Mouse (Mus musculus): Measurements from ENCODE around the gene Rnpepl1. TPM values are rescaled to one million over a fixed set of nuclear protein-coding genes. Genes with fewer than 3 reads are reported as not detected.

Rnpepl1 gene
- total RNA-seq, 2 experiments from 2014 or later = 58.2 to 80.9 TPM

DNA sequence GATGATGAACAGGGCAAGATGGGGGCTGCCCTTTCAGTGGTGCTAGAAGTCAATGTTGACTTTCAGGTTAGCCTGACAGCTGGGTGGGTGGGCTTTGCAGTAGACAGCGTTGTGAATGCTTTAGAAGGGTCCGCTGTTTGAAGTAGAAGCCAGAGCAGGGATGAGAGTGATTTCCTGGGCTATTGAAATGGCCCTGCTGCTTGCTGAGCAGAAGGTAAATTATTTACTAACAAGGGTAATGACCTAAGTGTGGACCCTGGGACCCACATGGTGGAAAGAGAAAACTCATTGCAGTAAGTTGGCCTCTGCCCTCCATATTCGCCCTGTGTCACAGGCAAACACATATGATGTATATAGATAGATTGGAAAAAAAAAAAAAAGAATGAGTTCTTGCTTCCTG is 25.9 kb downstream of the Rnpepl1 start:
- DNase-seq (ENCODE audit: low spot score in 2 of 2) = no peak

DNA sequence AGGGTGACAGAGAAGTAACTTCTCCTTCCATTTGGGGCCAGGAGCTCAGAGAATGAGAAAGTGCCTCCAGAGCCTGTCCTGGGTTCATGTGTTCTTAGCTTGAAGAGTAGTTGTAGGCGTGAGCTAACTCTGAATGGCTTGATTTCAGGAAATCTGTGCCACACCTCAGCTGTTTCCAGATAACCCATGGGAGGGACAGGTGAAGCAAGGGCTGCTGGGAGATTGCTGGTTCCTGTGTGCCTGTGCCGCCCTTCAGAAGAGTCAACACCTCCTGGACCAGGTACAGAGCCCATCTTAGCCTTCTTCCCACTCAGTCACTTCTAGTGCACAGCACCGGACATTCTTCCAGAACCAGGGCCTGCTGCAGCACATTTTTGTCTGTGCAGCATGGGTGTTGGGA is 27.2 kb downstream of the Rnpepl1 start:
- no peak for DNase-seq (ENCODE audit: low spot score in 2 of 2)

DNA sequence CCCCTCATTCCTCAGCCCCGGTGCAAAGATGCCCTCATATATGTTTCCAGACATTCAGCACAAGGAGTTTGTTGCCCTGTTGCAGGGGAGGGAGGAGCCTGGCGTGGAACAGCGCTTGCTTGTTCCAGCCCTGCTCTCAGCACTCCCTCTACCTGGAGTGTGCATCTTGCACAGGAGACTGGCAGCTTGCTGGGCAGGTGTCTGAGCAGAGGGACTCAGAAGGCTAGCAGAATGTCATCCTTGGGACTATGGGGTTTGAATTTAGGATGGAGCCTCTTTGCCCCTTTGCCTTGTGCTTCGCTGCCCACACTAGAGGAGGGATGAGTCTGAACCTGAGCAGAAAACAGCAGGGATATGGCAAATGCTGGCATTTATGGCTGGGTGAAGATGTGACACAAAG is 29.2 kb downstream of the Rnpepl1 start:
- DNase-seq (ENCODE audit: low spot score in 2 of 2) = no peak

DNA sequence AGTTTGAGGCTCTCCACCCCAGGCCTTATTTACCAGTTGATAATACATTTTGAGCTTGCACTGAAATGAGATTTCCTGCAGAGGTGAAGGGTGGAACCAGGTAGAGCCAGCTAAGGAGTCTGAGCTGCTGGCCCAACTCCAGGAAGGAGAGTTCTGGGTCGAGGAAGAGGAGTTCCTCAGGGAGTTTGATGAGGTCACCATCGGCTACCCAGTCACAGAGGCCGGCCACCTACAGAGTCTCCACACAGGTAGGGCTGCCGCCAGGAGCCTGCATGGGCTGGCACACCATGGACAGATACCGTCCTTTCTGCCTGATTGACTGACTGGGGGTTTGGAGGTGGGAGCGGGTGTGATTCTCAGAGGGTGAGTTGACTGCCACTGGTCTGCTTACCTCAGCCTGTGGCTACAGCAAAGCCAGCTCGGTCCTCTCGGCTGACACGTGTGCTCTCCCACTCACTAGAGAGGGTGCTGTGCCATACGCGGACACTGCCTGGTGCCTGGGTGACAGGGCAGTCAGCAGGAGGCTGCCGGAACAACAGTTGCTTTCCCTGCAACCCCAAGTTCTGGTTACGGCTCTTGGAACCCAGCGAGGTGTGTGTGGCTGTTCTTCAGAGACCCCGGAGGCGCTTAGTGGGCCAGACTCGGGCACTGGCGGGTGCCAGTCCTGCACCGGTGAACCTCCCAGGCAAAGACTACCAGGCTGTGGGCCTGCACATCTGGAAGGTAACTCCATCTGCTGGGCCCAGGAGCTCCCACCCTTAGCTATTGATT is 32.8 kb downstream of the Rnpepl1 start:
- no peak for DNase-seq (ENCODE audit: low spot score in 2 of 2)

DNA sequence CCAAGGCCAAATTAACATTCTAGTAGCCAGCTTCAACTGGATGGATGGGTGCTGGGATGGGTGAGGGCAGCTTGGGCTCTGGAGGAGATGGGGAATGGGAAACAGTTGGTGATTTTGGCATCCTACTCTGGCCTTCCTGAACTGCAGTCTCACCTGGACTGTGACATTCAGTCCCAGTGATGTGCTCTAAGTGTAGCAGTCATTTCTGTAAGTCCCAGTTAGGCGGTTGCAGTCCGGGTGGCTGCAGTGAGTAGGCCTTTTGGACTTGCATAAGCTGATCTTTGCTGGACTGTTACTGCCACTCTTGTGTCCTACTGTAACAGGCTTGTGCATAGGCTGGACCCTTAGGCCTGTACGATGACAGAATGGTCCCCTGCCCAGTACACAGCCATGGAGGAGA is 37.4 kb downstream of the Rnpepl1 start:
- no peak for DNase-seq (ENCODE audit: low spot score in 2 of 2)

DNA sequence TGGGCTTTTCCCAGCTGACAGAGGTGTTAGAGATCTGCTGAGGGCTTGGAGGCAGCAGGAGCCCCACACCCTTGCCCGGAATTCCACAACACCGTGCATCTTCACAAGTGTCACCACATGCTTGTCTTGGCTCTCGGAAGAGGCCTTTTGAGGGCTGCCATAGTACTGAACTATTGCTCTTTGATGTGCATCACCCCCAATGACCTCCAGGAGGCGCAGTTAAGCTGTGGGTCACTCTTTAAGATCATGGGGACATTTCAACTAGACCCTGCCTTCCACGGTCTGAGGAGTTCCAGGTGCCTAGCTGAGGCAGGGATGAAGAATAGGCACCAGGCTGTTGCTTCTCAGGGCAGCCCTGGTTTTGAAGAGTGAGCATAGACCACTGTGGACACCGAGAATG is 38.8 kb downstream of the Rnpepl1 start:
- DNase-seq (ENCODE audit: low spot score in 2 of 2) = no peak

DNA sequence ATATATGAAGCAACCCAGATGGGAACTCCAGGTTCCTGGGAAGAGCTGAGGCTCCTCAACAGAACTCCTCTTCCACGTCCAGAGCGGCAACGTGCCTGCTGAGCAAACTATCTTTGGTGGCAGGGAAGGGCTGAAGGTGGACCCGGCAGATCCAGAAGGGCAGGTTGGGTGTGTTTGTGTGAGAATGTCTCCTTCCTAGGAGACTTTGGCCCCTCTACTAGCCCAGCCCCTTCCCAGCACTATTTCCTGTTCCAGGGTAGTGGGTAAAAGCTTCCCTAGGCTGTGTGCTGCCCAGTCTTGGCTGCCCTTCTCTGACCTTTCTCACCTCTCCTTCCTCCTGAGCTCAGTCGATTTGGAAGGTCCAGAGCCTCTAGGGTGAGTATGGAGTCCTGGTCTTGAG is 40.0 kb downstream of the Rnpepl1 start, which contains the start of gene Gpr35:
Gene Gpr35 (plus strand): TSS at position 259 of the 400 bp plus-strand sequence.
- peak in 1 of 2 experiments; percentile 8 for DNase-seq (ENCODE audit: low spot score in 2 of 2)

DNA sequence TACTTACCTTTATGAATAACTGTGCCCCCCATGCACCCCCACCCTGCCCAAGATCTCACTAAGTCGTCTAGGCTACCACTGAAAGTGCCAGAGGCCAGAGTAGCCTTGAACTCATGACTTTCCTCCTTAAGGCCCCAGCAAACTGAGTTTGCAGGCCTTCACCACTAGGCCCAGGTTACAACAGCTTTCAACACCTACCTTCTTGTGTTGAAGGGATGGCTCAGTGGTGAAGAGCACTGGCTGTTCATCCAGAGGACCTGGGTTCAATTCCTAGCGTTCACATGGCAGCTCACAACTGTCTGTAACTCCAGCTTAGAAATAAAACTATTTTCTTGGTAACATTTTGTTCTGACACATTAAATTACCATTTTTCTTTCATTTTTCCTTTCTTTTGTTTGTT is 43.1 kb downstream of the Rnpepl1 start:
- peak in 1 of 2 experiments; percentile 8 for DNase-seq (ENCODE audit: low spot score in 2 of 2)

DNA sequence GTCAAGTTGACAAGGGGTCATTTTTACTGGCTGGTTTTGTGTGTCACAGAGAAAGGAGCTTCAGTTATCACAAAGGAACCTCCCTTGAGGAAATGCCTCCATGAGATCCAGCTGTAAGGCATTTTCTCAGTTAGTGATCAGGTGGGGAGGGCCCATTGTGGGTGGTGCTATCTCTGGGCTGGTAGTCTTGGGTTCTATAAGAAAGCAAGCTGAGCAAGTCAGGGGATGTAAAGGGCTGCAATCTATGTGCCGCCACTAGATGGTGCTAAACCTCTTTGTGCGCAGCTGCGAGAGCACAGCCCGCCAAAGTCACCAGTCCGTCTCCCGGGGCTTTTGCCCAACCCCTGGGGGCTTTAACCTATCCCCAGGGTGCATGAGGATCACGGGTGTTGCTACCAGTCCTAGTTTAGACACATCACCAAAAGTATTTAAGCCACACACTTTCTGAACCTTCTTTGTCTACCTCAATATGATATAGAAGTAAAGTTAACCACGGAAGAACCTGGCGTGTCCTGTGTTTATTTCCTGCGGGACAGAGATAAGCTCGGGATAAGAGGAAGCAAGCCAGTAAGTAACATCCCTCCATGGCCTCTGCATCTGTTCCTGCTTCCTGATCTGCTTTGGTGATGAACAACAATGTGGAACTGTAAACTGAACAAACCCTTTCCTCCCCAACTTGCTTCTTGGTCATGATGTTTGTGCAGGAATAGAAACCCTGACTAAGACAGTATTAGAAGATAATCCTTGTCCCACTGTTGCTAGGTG is 46.2 kb downstream of the Rnpepl1 start:
- DNase-seq (ENCODE audit: low spot score in 2 of 2) = peak; percentile 69 to 70

DNA sequence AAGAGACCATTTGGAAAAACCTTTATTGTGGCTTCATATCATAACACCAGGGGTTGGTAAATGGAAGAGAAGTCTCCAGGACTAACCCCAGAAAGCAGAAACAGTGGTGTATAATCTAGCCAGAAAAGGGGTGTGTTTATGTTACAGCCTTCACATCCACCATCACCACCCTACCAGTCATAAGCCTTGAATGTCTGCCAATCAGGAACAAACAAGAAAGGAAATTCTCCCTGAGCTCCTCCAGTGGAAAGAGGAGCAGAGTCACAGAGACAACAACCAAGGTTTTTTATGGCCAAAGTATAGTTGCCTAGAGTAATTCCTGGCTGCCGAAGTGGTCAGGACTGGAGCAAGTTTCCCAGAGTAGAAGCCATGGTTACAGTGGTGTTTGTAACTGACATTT is 48.4 kb downstream of the Rnpepl1 start:
- DNase-seq (ENCODE audit: low spot score in 2 of 2) = peak in 1 of 2 experiments; percentile 14

DNA sequence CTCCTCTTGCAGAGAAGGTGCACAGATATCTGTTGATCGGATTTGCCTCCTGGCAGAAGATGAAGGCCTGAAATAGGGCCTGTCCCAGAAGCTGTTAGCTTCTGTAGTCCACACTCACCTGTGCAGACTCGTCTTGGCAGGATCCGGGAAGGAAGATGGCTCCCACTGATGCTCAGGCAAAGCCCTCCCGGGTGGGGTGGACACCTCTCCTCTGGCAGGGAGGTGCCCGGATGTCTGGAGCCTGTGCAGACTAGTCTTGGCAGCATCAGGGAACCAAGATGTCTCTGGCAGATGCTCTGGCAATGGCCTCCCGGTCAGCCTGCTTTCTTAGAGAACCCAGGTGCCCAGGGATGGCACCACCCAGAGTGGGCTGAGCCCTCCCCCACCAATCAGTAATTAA is 60.2 kb downstream of the Rnpepl1 start:
- DNase-seq (ENCODE audit: low spot score in 2 of 2) = peak in 1 of 2 experiments; percentile 15

DNA sequence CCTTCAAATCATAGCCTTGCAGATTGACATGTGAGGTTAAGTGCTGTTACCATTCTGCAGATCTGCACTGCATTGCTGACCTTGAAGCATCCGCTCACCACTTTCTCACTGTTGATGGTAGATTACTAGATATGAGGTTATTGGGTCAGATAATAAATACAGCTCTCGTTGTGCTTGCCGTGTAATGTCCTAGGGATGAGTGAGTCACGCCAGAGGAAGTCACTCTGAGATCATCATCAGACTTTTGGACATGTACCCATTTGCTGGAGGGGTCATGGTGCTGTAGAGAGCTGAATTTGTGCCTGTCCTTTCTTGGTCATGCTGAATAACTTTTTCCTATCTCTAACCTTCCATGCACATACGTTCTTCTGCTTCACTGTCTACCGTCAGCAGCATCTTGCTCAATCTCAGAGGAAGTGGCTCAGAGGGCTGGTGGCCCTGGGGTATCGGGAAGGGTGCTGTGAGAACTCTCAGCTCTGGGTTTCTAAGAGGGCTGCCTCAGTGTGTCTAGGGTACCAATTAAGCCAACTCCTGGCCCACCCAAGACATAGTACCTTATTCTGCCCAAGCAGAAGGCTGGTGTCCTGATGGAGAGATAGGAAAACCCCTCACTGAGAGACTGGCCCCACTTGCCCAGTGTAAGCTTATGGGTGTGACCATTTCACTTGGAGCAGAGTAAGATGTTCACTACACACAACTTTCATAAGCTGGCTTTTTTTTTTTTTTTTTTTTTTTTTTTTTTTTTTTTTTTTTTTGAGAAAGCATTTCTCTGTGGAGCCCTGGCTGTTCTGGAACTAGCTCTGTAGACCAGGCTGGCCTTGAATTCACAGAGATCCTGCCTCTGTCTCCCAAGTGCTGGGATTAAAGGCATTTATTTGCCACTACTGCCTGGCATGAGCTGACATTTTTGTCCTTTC is 61.6 kb downstream of the Rnpepl1 start:
- peak in 1 of 2 experiments; percentile 24 for DNase-seq (ENCODE audit: low spot score in 2 of 2)

DNA sequence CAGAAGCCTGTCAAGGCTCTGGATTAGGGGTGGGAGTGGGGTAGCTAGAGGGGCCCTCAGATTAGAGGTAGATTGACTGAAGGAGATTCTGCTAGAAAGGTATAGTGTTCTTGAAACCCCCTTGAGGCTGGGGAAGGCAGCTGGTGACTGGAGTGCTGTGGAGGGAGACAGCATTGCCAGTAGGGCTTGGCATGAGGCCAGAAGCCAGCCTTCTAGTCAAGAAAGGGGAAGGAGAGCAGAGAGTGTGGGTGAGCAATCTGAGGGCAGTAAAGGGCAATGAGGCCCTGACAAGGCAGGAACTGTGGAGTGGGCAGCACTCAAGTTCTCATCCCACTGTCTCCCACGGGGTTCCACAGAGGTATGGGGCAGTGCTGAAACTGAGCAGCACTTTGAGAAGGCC is 62.3 kb downstream of the Rnpepl1 start:
- peak; percentile 61 to 63 for DNase-seq (ENCODE audit: low spot score in 2 of 2)

Other genes starting within 250 kb of the Rnpepl1 start
- gene Gpc1, start 79.1 kb upstream of the Rnpepl1 start, total RNA-seq (2021) = 10 to 100 TPM; 43.3 to 65.4 TPM
- under 1 TPM; 0.80 to 0.86 TPM for gene Ankmy1, start 7.9 kb upstream of the Rnpepl1 start, total RNA-seq (2021)
- 10 to 100 TPM; 14.3 to 14.5 TPM for gene Dusp28, start 3.8 kb upstream of the Rnpepl1 start, total RNA-seq (2021)
- 10 to 100 TPM; 14.5 to 16.8 TPM for gene Capn10, start 23.6 kb downstream of the Rnpepl1 start, total RNA-seq (2021)
- gene Gpr35, start 40.1 kb downstream of the Rnpepl1 start, total RNA-seq (2021) = 1 to 10 TPM; 1.4 TPM
- gene Aqp12, start 95.6 kb downstream of the Rnpepl1 start, total RNA-seq (2021) = under 1 TPM in 1 of 2 experiments, not detected in 1; 0.36 TPM
- 10 to 100 TPM; 37.9 to 38.1 TPM for gene Kif1a, start 191.2 kb downstream of the Rnpepl1 start, total RNA-seq (2021)
- not detected for gene Agxt, start 224.5 kb downstream of the Rnpepl1 start, total RNA-seq (2021)

All from adrenal gland, adult 18-20 months (tissue).